Mouse (Mus musculus) forebrain, embryonic 16.5 days (tissue): ENCODE measurements around the gene Oas2. TPM values are rescaled to one million over a fixed set of nuclear protein-coding genes. Genes with fewer than 3 reads are reported as not detected.

Experiments
- ATAC-seq: fragments of 200-750 bp; cut with Nextera tagmentation; 2 replicates; pipeline ENCODE4 v1.8.0; 2017; ENCODE audit warnings: mild to moderate bottlenecking, moderate library complexity
- H3K27ac ChIP-seq: fragments of 300-500 bp; sonication (generic); 2 replicates; pipeline ENCODE4 v1.5.1; 2014; ENCODE audit warnings: low read length, control low read depth
- H3K27me3 ChIP-seq: fragments of 300-500 bp; sonication (generic); replicated peaks from 2 replicates; pipeline ENCODE4 v1.6.1; 2014; ENCODE audit warnings: low read length; ENCODE audit not compliant: control insufficient read depth, insufficient read depth
- H3K36me3 ChIP-seq: fragments of 300-500 bp; sonication (generic); 2 replicates; pipeline ENCODE4 v1.6.1; 2014; ENCODE audit not compliant: control insufficient read depth, insufficient read depth
- H3K4me1 ChIP-seq: fragments of 300-500 bp; sonication (generic); replicated peaks from 2 replicates; pipeline ENCODE4 v1.6.1; 2014; ENCODE audit warnings: low read length; ENCODE audit not compliant: control insufficient read depth, insufficient read depth
- H3K4me2 ChIP-seq: fragments of 300-500 bp; sonication (generic); 2 replicates; pipeline ENCODE4 v1.6.1; 2014; ENCODE audit warnings: mild to moderate bottlenecking, low read length, control low read depth
- H3K4me3 ChIP-seq: fragments of 300-500 bp; sonication (generic); replicated peaks from 2 replicates; pipeline ENCODE4 v1.5.1; 2014; ENCODE audit warnings: mild to moderate bottlenecking, low read length, control low read depth
- H3K9ac ChIP-seq: fragments of 300-500 bp; sonication (generic); replicated peaks from 2 replicates; pipeline ENCODE4 v1.6.1; 2014; ENCODE audit warnings: low read depth, low read length, control low read depth
- H3K9me3 ChIP-seq: fragments of 300-500 bp; sonication (generic); 2 replicates; pipeline ENCODE4 v1.6.1; 2016; ENCODE audit warnings: low read length; ENCODE audit not compliant: control insufficient read depth
- WGBS: fragments of 180-500 bp; shearing (Covaris S2); extraction: QIAGEN DNeasy Blood & Tissue Kit; methylation state at CpG from one replicate; pipeline ENCODE4 v1.1.7; 2014; 5-methylcytosine and 5-hydroxymethylcytosine counted together
- polyA plus RNA-seq: library from polyadenylated mRNA; unstranded; fragments of >200 nt; fragmentation: Nextera tagmentation; extraction: Ambion mirVana; gene quantifications from 2 replicates; pipeline ENCODE4 v1.2.1, GENCODE M21; 2015

The Oas2 gene
- polyA plus RNA-seq, 1 experiment from 2014 or later: 0.27 TPM

GRCm38 (mm10) chr5:120703660-120704059 lies 46.0 kb downstream of the Oas2 start:
- no peaks in the 10 kb centered on the region for H3K9me3 ChIP-seq
- ATAC-seq: no peak
- H3K9ac ChIP-seq: no peak overlapping the region
- no peak overlapping the region for H3K4me2 ChIP-seq
- 89% methylated on average over 3 of the region's 3 CpGs for WGBS
- no peaks in the 10 kb centered on the region for H3K36me3 ChIP-seq
- H3K27ac ChIP-seq: no peak overlapping the region
- H3K4me3 ChIP-seq: no peak overlapping the region
- no peaks in the 10 kb centered on the region for H3K27me3 ChIP-seq
- peaks cover 58% of the 10 kb centered on the region for H3K4me1 ChIP-seq

- H3K4me2 ChIP-seq: no peak overlapping the region
- no peak overlapping the region for H3K4me3 ChIP-seq
- H3K9me3 ChIP-seq: no peaks in the 10 kb centered on the region
- no peaks in the 10 kb centered on the region for H3K27me3 ChIP-seq
- no peaks in the 10 kb centered on the region for H3K36me3 ChIP-seq
- WGBS: 64% methylated on average over 2 of the region's 2 CpGs
- no peak overlapping the region for H3K27ac ChIP-seq
- H3K9ac ChIP-seq: no peak overlapping the region
- no peak for ATAC-seq
- peaks cover 56% of the 10 kb centered on the region for H3K4me1 ChIP-seq
Observed at GRCm38 (mm10) chr5:120702969-120703368, 46.7 kb downstream of the Oas2 start.

- Histone ChIP-seq H3K4me2 (no peak overlapping the region), H3K36me3 (no peaks in the 10 kb centered on the region), H3K4me3 (no peak overlapping the region), H3K27ac (no peak overlapping the region), H3K9me3 (no peaks in the 10 kb centered on the region), H3K27me3 (no peaks in the 10 kb centered on the region), H3K9ac (no peak overlapping the region), H3K4me1 (peaks cover 50% of the 10 kb centered on the region)
- ATAC-seq: no peak
- 65% methylated on average over 4 of the region's 4 CpGs for WGBS
Observed at GRCm38 (mm10) chr5:120702421-120702820, 47.2 kb downstream of the Oas2 start.

DNA sequence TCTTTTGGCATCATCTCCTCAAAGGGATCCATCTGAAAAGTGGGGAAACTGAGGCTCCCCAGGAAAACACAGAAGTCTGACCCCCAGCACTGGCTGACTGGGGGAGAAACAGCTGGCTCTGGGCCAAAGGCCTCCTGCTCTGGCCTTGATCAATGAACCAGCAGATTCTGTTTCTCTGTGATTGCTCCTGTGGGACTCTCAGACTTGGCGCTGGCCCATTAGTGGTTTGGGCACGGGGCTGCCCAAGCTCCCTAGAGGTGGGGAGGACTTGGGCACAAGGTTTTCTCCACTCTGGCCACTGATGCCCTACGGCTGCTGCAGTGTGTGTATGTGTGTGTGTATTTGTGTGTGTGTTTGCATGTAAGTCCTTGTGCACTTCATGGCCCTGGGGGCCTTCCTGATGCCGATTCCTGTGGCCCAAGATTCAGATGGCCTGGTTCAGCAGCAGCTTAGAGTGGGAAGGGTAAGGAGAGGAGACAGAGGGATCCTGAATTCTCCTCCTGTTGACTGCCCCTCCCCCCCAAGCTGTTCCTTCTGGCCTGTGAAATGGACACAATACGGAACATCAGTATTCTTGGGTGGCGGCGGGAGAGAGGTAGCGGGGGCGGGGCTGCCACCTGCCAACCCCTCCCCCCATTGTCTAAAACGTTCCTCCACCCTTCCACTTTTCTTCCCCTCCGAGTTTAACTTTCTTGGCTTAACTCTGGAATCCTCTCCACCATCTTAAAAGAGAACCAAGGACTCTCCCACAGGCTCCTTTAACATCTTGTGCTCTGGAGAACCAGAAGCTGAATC lies 48.5 kb downstream of the Oas2 start:
- Histone ChIP-seq H3K36me3 (no peaks in the 10 kb centered on the region), H3K4me2 (no peak overlapping the region), H3K4me1 (peaks cover 38% of the 10 kb centered on the region), H3K9me3 (no peaks in the 10 kb centered on the region), H3K9ac (no peak overlapping the region), H3K4me3 (no peak overlapping the region), H3K27me3 (0 out of 2 replicates have a peak, but pooled peaks cover 2% of the 10 kb centered on the region), H3K27ac (no peak overlapping the region)
- WGBS: 58% methylated on average over 11 of the region's 11 CpGs
- ATAC-seq: no peak

- WGBS: 26% methylated on average over 16 of the region's 16 CpGs
- H3K4me3 ChIP-seq: no peak overlapping the region
- H3K9ac ChIP-seq: no peak overlapping the region
- H3K27ac ChIP-seq: no peak overlapping the region
- H3K36me3 ChIP-seq: peaks cover 6% of the 10 kb centered on the region; the same call in 1 of the 2 replicates
- H3K27me3 ChIP-seq: peaks cover 20% of the 10 kb centered on the region
- no peak overlapping the region for H3K4me2 ChIP-seq
- peaks cover 31% of the 10 kb centered on the region for H3K4me1 ChIP-seq
- no peaks in the 10 kb centered on the region for H3K9me3 ChIP-seq
- peak; percentile 24; the same call in 1 of the 2 replicates for ATAC-seq
Observed at GRCm38 (mm10) chr5:120698801-120699391, 50.8 kb downstream of the Oas2 start.

GRCm38 (mm10) chr5:120698181-120698580 lies 51.5 kb downstream of the Oas2 start:
- H3K27me3 ChIP-seq: peaks cover 24% of the 10 kb centered on the region
- H3K9me3 ChIP-seq: no peaks in the 10 kb centered on the region
- peaks cover 29% of the 10 kb centered on the region for H3K4me1 ChIP-seq
- no peak overlapping the region for H3K4me2 ChIP-seq
- H3K27ac ChIP-seq: no peak overlapping the region
- ATAC-seq: no peak
- no peak overlapping the region for H3K4me3 ChIP-seq
- peaks cover 9% of the 10 kb centered on the region; the same call in 1 of the 2 replicates for H3K36me3 ChIP-seq
- 68% methylated on average over 3 of the region's 3 CpGs for WGBS
- H3K9ac ChIP-seq: no peak overlapping the region

DNA sequence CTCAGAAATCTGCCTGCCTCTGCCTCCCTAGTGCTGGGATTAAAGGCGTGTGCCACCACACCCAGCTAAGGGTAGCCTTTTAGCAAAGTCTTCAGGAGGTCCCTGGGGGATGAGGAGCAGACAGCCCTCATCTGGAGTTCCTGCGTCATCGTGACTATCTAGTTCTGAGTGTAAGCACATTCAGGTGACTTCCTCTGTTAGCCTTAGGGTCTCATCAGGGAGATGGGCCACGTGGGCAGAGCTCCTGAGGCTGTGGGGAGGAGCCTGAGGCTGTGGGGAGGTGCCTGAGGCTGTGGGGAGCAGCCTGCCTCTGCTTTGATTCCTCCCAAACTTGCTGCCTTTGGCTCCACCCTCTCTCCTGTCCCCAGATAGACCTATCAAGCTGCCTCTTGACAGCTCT lies 52.8 kb downstream of the Oas2 start:
- Histone ChIP-seq H3K9me3 (no peaks in the 10 kb centered on the region), H3K27ac (no peak overlapping the region), H3K9ac (no peak overlapping the region), H3K27me3 (peaks cover 24% of the 10 kb centered on the region), H3K36me3 (peaks cover 11% of the 10 kb centered on the region), H3K4me3 (no peak overlapping the region), H3K4me2 (no peak overlapping the region), H3K4me1 (peaks cover 23% of the 10 kb centered on the region)
- 62% methylated on average over 4 of the region's 4 CpGs for WGBS
- ATAC-seq: no peak

DNA sequence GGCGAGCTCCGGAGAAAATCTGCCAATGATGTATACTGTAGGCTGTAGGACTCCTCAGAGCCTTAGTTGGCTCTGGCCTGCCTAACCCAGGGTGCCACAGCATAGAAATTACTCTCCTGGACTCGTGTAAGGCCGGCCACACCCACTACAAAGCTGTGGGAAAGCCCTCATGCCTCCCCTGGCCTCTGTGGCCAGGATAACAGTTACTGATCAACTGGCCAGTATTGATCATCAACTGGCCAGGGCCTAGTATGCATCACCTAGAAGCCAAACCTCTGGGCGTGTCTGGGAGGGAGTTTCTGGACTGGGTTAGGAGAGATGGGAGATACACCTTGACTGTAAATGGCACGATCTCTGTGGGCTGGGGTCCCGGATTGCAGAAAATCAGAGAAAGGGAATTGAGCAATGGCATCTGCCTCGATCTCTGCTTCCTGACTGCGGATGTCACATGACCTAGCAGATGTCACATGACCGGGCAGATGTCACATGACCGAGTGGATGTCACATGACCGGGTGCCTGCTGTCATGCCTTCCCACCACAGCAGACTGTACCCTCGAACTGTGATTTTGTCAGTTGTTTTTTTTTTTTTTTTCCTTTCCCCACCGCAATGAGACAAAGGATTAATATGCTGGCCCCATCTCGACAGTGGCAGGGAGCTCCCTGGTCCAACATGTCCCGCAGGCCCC lies 53.5 kb downstream of the Oas2 start:
- ATAC-seq: no peak
- WGBS: 75% methylated on average over 16 of the region's 16 CpGs

GRCm38 (mm10) chr5:120694695-120695074 lies 55.0 kb downstream of the Oas2 start:
- Histone ChIP-seq H3K4me2 (no peak overlapping the region), H3K36me3 (peaks cover 11% of the 10 kb centered on the region), H3K9me3 (no peaks in the 10 kb centered on the region), H3K4me3 (no peak overlapping the region), H3K9ac (no peak overlapping the region), H3K4me1 (peaks cover 14% of the 10 kb centered on the region), H3K27me3 (peaks cover 24% of the 10 kb centered on the region), H3K27ac (no peak overlapping the region)
- ATAC-seq: no peak
- 5% methylated on average over 41 of the region's 41 CpGs for WGBS

More for the DNA sequence above, 53.5 kb downstream of the Oas2 start:
- Histone ChIP-seq H3K4me1 (peaks cover 21% of the 10 kb centered on the region), H3K36me3 (peaks cover 11% of the 10 kb centered on the region), H3K4me3 (no peak overlapping the region), H3K27me3 (peaks cover 24% of the 10 kb centered on the region), H3K4me2 (no peak overlapping the region), H3K9me3 (no peaks in the 10 kb centered on the region), H3K27ac (no peak overlapping the region), H3K9ac (no peak overlapping the region)
